Mouse (Mus musculus) heart, adult 2 months (tissue): ENCODE data around the gene Blzf1. TPM values are rescaled to one million over a fixed set of nuclear protein-coding genes. Genes with fewer than 3 reads are reported as not detected.

ENCODE experiments used
- DNase-seq, 2 experiments: peaks; one replicate each; pipeline ENCODE4 v3.0.0; 2021
- H3K27ac ChIP-seq: fragments of 200-600 bp; 2 replicates; pipeline ENCODE4 v1.8.1; 2022
- H3K27me3 ChIP-seq: fragments of 200-500 bp; 2 replicates; pipeline ENCODE4 v1.6.1; 2012; ENCODE audit warnings: mild to moderate bottlenecking, low read length, inconsistent platforms, mixed read lengths; ENCODE audit not compliant: control insufficient read depth, insufficient read depth
- H3K36me3 ChIP-seq: fragments of 200-500 bp; 2 replicates; pipeline ENCODE4 v1.6.1; 2012; ENCODE audit warnings: low read length, inconsistent platforms; ENCODE audit not compliant: control insufficient read depth, insufficient read depth
- H3K4me1 ChIP-seq: fragments of 200-500 bp; 2 replicates; pipeline ENCODE4 v1.6.1; 2011; ENCODE audit warnings: low read length; ENCODE audit not compliant: control insufficient read depth, insufficient read depth
- H3K4me3 ChIP-seq: fragments of 200-600 bp; 2 replicates; pipeline ENCODE4 v1.8.1; 2022
- H3K79me2 ChIP-seq: fragments of 200-500 bp; replicated peaks from 2 replicates; pipeline ENCODE4 v1.6.1; 2012; ENCODE audit warnings: mild to moderate bottlenecking, inconsistent platforms, low read length, moderate library complexity, mixed read lengths; ENCODE audit not compliant: control insufficient read depth, insufficient read depth
- H3K9ac ChIP-seq: fragments of 200-500 bp; 2 replicates; pipeline ENCODE4 v1.6.1; 2012; ENCODE audit warnings: low read depth, mild to moderate bottlenecking, control low read depth, inconsistent platforms, low read length, mixed read lengths
- CTCF ChIP-seq: fragments of 200-600 bp; IDR thresholded peaks from 2 replicates; pipeline ENCODE4 v1.8.1; 2022; ENCODE audit warnings: antibody characterized with exemption, mild to moderate bottlenecking, moderate library complexity
- EP300 ChIP-seq: fragments of 200-500 bp; IDR thresholded peaks from 2 replicates; pipeline ENCODE4 v1.6.1; 2011; ENCODE audit warnings: low read depth, low read length, control low read depth; ENCODE audit not compliant: insufficient read depth
- POLR2A ChIP-seq: fragments of 200-500 bp; IDR thresholded peaks from 2 replicates; pipeline ENCODE4 v1.6.1; 2011; ENCODE audit warnings: mild to moderate bottlenecking, low read depth, low read length, control low read depth; ENCODE audit not compliant: insufficient read depth
- WGBS: fragments of 180-500 bp; shearing (Covaris S2); methylation state at CpG from one replicate; pipeline ENCODE4 v1.1.7; 2018; 5-methylcytosine and 5-hydroxymethylcytosine counted together
- intact Hi-C: fragments of 180-260 bp; cut with DNase I; formaldehyde crosslinking; loops from one replicate; pipeline ENCODE4 v1.15.1; 2025
- polyA plus RNA-seq: library from polyadenylated mRNA; depleted of rRNA; stranded (reverse); fragments of >200 nt; gene quantifications from 2 replicates; pipeline ENCODE4 v1.2.3, GENCODE M21; 2012; rRNA removed
- total RNA-seq, 2 experiments: library from RNA; stranded (reverse); gene quantifications; 2 replicates each; pipeline ENCODE4 v1.2.3; 2021

The Blzf1 gene
- total and polyA plus RNA-seq, 3 experiments: 4.7 to 23.6 (median 23.1) TPM

GRCm38 (mm10) chr1:164247442-164247841, 59.8 kb downstream of the Blzf1 start:
- TF ChIP-seq CTCF (no peak), POLR2A (no peak), EP300 (no peak)
- intact Hi-C loops: no loop called here
- WGBS: 50% methylated on average over 8 of the region's 8 CpGs

GRCm38 (mm10) chr1:164242809-164243208, 64.5 kb downstream of the Blzf1 start:
- Histone ChIP-seq H3K36me3 (no peaks in the 10 kb centered on the region), H3K79me2 (no peaks in the 10 kb centered on the region), H3K9ac (no peak overlapping the region), H3K4me3 (no peak overlapping the region), H3K4me1 (peaks cover under 1% of the 10 kb centered on the region; the same call in 1 of the 2 replicates), H3K27me3 (no peaks in the 10 kb centered on the region), H3K27ac (no peak overlapping the region)
- TF ChIP-seq POLR2A: no peak
- TF ChIP-seq CTCF: no peak
- no peak for TF ChIP-seq EP300
- DNase-seq: no peak
- 54% methylated on average over 8 of the region's 8 CpGs for WGBS
- intact Hi-C loops: no loop called here

More at GRCm38 (mm10) chr1:164247442-164247841, 59.8 kb downstream of the Blzf1 start:
- H3K36me3 ChIP-seq: no peaks in the 10 kb centered on the region
- peak overlapping the region; percentile 22 for H3K9ac ChIP-seq
- H3K4me1 ChIP-seq: peaks cover 6% of the 10 kb centered on the region
- H3K27ac ChIP-seq: peak overlapping the region; percentile 91
- H3K4me3 ChIP-seq: no peak overlapping the region
- no peak for DNase-seq
- no peaks in the 10 kb centered on the region for H3K27me3 ChIP-seq
- H3K79me2 ChIP-seq: no peaks in the 10 kb centered on the region

- no peak for DNase-seq
- Histone ChIP-seq H3K9ac (no peak overlapping the region), H3K79me2 (no peaks in the 10 kb centered on the region), H3K4me3 (no peak overlapping the region), H3K36me3 (no peaks in the 10 kb centered on the region), H3K27me3 (no peaks in the 10 kb centered on the region), H3K4me1 (no peaks in the 10 kb centered on the region), H3K27ac (no peak overlapping the region)
- WGBS: 81% methylated on average over 2 of the region's 2 CpGs
- intact Hi-C loops: no loop called here
- TF ChIP-seq POLR2A (no peak), EP300 (no peak), CTCF (no peak)
Observed at GRCm38 (mm10) chr1:164241494-164241893, 65.8 kb downstream of the Blzf1 start.

Other genes starting within 250 kb of the Blzf1 start
- 1 to 10 TPM; 1.9 to 2.0 TPM for gene Sell, start 245.5 kb downstream of the Blzf1 start, total RNA-seq
- 1.8 and 2.7 TPM in 2 replicates for gene Sell, start 245.5 kb downstream of the Blzf1 start, polyA plus RNA-seq
- 1 to 10 TPM; 1.8 to 3.6 TPM for gene Selp, start 192.2 kb downstream of the Blzf1 start, total RNA-seq
- 1.7 and 1.8 TPM in 2 replicates for gene Selp, start 192.2 kb downstream of the Blzf1 start, polyA plus RNA-seq
- gene F5, start 155.7 kb downstream of the Blzf1 start, total RNA-seq: 1 to 10 TPM; 1.5 to 5.0 TPM
- 0.47 and 0.70 TPM in 2 replicates for gene F5, start 155.7 kb downstream of the Blzf1 start, polyA plus RNA-seq
- 1 to 10 TPM; 5.0 to 7.8 TPM for gene Slc19a2, start 58.4 kb downstream of the Blzf1 start, total RNA-seq
- gene Slc19a2, start 58.4 kb downstream of the Blzf1 start, polyA plus RNA-seq: 7.6 and 14.6 TPM in 2 replicates
- 1 to 10 TPM; 8.6 to 9.2 TPM for gene Ccdc181, start 31.9 kb downstream of the Blzf1 start, total RNA-seq
- 2.7 TPM in 2 replicates for gene Ccdc181, start 31.9 kb downstream of the Blzf1 start, polyA plus RNA-seq
- 1 to 10 TPM; 3.6 to 3.7 TPM for gene Nme7, start 3.4 kb downstream of the Blzf1 start, total RNA-seq
- 2.1 and 3.0 TPM in 2 replicates for gene Nme7, start 3.4 kb downstream of the Blzf1 start, polyA plus RNA-seq
- gene Atp1b1, start 150.9 kb upstream of the Blzf1 start, total RNA-seq: 100 to 1,000 TPM; 328 to 391 TPM
- 136 and 178 TPM in 2 replicates for gene Atp1b1, start 150.9 kb upstream of the Blzf1 start, polyA plus RNA-seq